Mouse (Mus musculus): ENCODE data around the gene Cyb5rl.

DNA sequence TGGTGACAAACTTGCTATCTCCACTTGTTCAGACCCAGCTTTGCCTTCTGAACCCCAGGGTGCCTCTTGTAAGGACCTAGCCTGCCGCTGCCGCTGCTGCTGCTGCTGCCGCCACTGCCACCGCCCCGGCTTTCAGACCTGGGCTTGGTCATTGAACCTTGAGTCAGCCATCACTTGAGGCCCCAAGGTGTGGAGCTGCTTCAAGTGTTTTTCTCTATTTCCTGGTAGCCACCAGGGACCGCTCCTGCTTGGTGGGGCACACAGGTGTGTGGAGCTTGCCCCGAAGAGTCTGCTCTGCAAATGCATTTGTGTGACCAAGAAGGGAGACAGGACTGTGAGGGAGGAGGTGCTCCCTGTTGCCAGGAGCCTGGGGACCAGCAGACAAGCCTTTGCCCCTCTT lies 41.9 kb upstream of the Cyb5rl start:
- TF ChIP-seq CTCF (IDR thresholded peaks at IDR 0.05; ENCODE audit: low read depth, low read length) (no peak), POLR2A (IDR thresholded peaks at IDR 0.05; ENCODE audit: borderline replicate concordance, low read depth, low read length) (no peak)
